Mouse (Mus musculus) brain, embryonic 18.5 days (tissue): ENCODE results near the gene Cst6.

Experiments
- DNase-seq: peaks from one replicate; pipeline ENCODE4 v3.0.0-alpha.2; 2012; ENCODE audit warnings: low read depth, low spot score

Gene Cst6

DNA sequence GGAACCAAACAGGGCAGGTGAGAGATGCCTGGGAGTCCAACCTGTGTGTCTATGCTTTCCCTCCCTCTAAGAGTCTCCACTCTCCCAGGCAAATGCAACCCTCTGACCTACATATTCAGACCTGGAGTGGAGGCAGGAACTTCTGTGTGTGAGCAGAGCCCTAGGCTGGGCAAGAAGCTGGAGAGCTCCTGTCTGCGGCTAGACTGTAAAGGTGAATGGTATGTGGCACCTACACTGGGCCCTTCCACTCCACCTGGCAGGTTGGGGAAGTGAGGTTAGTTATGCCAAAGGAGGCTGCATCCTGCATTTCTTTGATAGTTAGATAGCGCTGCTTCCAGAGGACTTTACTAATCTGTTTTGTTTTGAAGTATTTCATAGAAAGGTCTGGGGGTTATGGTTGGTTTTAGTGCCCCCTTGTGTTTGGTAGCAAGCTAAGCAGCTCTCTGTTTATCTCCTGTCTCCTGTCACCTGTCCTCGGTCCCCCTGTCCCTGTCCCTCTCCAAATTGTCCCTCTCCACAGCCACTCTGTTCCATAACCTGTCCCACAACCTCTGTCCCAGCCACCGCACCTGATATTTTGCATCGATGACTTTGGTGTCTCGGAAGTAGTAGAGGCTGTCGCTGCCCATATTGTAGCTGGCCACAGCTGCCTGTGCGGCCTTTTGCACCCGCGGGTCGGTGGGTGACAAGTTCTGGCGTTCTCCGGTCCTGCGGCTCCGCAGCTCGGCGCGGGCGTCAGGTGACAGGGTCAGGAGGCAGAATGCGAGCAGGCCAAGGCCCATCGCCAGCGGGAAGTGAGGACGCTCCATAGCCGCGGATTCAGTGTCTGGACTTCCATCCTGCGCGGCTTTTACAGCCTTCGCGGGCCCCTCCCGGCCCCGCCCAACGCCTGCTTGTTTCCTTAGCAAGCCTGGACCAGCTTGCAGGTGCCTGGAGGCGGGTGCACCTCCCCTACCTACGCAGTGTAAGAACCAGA, 560 bp downstream of the Cst6 start:
- no peak for DNase-seq

DNA sequence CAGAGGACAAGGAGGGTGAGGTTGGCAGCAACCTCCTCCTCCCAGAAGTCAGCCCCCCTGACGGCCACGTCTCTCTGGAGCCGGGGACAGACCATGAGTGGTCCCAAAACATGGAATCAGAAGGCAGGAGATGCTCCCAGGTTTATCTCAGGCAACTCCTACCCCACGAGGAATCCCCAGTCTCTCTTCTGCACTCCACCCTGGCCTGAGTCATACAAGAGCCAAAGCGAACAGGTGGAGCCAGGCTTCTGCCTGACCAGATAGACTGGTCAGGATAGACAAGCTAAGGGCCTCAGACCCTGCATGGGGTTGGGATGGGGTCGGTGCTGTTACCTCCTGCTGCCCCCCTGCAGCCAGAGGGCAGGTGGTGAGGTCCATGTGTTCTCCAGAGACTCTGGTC, 1.3 kb downstream of the Cst6 start:
- DNase-seq, result no peak

- no peak for DNase-seq
Measured at GRCm38 (mm10) chr19:5345297-5346131, 3.9 kb downstream of the Cst6 start.

- DNase-seq, result no peak
Measured at GRCm38 (mm10) chr19:5341360-5341759, 8.0 kb downstream of the Cst6 start.

- peak; percentile 3 for DNase-seq
Measured at GRCm38 (mm10) chr19:5337975-5338374, 11.4 kb downstream of the Cst6 start.

DNA sequence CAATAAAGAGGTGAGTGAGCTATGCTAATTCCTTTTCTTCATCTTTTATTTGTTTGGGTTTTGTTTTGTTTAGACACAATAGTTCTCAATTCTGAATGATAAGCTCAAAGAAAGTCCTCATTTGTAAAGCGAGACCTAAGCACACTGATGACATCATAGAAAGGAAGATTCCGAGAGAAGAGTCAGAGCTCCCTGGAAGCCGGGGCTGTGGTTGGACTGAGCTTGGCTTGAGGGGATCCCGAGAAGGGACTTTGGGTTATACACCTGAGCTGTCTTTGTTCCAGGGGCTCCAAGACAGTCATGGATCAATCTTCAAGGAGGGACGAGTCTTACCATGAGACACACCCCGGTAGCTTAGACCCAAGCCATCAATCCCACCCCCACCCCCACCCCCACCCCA, 13.9 kb downstream of the Cst6 start, which contains the start of gene Catsper1:
Gene Catsper1, plus strand, starts transcription at position 301 of the 400 bp plus-strand sequence.
- DNase-seq, result no peak

- no peak for DNase-seq
Measured at GRCm38 (mm10) chr19:5334741-5335140, 14.6 kb downstream of the Cst6 start.

DNA sequence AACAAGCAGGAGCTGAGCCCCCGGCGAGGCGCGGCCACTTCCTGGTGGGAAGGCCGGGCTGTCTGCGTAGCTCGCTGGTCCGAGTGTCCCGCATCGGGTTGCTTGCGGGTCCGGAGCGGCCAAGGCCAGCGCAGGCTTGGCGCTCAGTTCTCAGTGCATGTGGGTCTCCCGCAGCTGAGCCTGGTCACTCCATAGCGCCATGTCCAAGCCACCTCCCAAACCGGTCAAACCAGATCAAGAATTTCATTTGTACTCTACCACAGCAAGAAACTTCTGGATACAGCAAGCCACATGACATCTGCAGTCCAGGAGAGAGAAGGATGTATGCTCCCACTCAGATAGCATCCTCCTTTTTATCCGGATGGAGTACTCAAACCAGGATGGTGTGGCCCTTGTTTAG, 21.4 kb downstream of the Cst6 start:
- no peak for DNase-seq

DNA sequence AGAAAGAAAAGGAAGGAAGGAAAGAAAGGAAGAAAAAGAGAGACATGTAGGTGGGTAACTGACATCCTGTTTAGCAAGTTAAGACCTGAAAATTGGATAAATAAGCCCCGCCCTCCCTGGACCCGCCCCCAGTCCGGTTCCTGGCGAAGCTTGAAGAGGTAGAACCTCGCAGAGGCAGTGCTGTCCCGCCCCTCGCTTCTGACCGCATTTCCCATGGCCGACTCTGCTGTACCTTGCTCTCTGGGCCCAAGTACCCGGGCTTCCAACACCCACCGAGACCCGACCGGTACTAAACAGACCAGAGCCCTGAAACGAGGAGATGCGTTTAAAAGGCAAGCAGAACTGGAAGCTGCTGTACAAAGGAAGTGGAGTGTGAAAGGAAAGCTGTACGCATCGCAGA, 25.6 kb downstream of the Cst6 start:
- DNase-seq, result no peak

DNA sequence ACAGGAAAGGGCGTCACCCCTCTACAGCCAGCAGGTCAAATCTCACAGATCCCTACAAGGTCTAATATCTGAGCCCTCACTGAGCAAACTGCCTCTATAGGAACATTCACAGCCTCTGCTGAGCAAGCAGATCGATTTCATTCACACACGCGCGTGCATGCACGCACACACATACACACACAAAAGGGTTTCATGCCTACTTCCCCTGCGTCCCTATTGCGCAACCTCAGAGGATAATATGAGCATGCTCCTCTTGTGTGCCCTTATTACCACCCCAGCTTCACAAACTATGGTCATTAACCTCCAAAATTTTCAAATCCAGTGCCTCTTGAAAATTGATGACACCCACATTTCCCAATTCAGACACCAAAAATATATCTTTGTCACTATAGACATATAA, 36.2 kb downstream of the Cst6 start:
- no peak for DNase-seq

DNA sequence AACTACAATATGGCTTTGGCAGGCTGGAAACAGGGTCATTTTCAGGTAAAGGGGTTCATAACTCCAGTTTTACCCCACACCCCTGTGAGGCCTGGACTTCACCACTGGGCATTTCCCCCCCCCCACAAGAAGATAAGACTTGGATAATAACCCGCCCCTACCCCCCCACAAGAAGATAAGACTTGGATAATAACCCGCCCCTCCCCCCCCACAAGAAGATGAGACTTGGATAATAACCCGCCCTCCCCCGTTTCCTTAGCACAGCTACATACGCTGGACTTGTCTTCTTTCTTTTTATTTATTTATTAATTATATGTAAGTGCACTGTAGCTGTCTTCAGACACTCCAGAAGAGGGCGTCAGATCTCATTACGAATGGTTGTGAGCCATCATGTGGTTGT, 40.3 kb downstream of the Cst6 start:
- no peak for DNase-seq

DNA sequence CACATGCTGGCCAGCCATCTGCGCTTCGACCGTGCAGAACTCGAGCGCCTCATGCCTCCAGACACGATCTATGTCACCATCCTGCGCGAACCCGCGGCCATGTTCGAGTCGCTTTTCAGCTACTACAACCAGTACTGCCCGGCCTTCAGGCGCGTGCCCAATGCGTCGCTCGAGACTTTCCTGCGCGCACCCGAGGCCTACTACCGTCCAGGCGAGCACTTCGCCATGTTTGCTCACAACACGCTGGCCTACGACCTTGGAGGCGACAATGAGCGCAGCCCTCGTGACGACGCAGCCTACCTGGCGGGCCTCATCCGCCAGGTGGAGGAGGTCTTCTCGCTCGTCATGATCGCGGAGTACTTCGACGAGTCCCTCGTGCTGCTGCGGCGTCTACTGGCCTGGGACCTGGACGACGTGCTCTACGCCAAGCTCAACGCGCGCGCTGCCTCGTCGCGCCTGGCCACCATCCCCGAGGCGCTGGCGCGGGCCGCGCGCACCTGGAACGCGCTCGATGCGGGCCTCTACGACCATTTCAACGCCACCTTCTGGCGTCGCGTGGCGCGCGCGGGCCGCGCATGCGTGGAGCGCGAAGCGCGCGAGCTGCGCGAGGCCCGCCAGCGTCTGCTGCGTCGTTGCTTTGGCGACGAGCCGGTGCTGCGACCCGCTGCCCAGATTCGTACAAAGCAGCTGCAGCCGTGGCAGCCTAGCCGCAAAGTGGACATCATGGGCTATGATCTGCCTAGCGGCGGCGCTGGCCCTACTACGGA, 42.2 kb downstream of the Cst6 start:
- DNase-seq, result no peak

DNA sequence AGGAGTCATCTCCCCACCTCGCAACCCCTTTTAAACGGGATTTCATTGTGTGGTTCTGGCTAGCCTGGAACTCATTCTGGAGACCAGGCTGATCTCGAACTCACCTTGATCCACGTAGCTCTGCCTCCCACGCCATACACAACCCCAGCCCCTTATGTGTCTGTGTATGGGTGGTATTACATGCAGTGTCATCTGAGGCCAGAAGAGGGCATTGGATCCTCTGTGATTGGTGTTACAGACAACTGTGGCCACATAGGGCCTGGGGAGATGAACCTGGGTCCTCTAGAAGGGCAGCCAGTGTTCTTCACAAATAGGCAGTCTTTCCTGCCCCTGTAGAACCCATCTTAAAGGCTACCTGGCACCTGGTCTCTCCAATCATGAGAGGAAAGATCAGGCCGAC, 43.1 kb downstream of the Cst6 start:
- DNase-seq, result no peak

DNA sequence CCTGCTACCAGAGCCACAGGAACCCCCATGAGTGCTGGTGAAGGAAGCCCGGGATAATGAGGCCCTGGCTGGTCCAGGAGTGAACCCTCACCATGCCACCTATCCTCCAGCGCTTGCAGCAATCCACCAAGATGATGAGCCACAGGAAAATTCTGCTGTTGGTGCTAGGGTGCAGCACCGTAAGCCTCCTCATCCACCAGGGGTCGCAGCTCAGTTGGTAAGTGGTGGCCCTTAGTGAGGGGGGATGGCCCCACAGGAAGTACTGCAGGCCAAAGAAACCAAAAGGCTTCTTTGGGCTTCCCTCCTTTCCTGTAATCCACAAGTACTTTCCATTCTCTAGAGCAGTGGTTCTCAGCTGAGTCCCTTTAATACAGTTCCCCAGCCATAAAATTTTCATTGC, 46.9 kb downstream of the Cst6 start:
- DNase-seq, result no peak

DNA sequence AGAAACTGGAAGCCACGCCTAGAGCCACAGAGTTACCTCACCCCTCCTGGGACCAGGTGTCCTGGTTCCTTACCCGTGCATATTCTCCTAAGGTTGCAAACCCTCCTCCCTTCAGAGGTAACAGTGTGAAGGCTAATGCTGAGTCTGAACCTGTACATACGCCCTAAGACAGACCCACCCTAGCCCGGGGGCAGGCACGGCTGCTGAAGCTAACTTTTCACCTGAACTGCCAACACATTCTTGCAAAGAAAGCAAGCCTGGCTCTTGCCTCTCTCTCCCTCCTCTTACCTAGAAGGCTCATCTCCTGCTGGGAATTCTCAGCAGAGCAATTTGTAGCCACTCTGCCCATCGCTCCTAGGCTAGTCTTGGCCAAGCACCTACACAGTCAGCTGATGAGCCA, 48.8 kb downstream of the Cst6 start:
- no peak for DNase-seq

GRCm38 (mm10) chr19:5297903-5298800, 51.2 kb downstream of the Cst6 start, which contains the start of gene Gal3st3:
TSS of gene Gal3st3 (plus strand) at chr19:5298331.
- DNase-seq, result peak; percentile 37

- DNase-seq, result no peak
Measured at GRCm38 (mm10) chr19:5296630-5297029, 52.7 kb downstream of the Cst6 start.

GRCm38 (mm10) chr19:5295736-5296075, 53.7 kb downstream of the Cst6 start:
- no peak for DNase-seq

- peak; percentile 100 for DNase-seq
Measured at GRCm38 (mm10) chr19:5294972-5295735, 54.2 kb downstream of the Cst6 start, which contains the start of gene Sf3b2. TSS of gene Sf3b2 (minus strand) at chr19:5295455.
